Mouse (Mus musculus): Measurements from ENCODE around the gene Vmn2r8. TPM values are rescaled to one million over a fixed set of nuclear protein-coding genes. Genes with fewer than 3 reads are reported as not detected.

Vmn2r8 gene
- not detected in 4 replicates for total RNA-seq (2023; ENCODE audit: inconsistent age)

GRCm38 (mm10) chr5:108808750-108809149 is at the start of gene Vmn2r8:
Vmn2r8 (minus strand) TSS chr5:108808850.

GRCm38 (mm10) chr5:108852501-108852900 is 43.9 kb upstream of the Vmn2r8 start, which contains the start of gene Vmn2r9:
Vmn2r9 (minus strand) TSS chr5:108852601.

GRCm38 (mm10) chr5:108795263-108795662 is 13.4 kb downstream of the Vmn2r8 start, which contains the start of gene Tmed11:
Tmed11 (minus strand) TSS chr5:108795363.

GRCm38 (mm10) chr5:108774630-108775306 is 33.9 kb downstream of the Vmn2r8 start, which contains the start of gene Rnf212:
Rnf212 (minus strand) TSS chr5:108774982.

Other genes starting within 250 kb of the Vmn2r8 start
- 144 to 160 TPM (median 152 TPM) in 4 replicates for gene Gak, start 179.1 kb downstream of the Vmn2r8 start, total RNA-seq (2023; ENCODE audit: inconsistent age)
- gene Tmem175, start 179.1 kb downstream of the Vmn2r8 start, total RNA-seq (2023; ENCODE audit: inconsistent age): 18.8 to 22.2 TPM (median 20.6 TPM) in 4 replicates
- gene Idua, start 148.5 kb downstream of the Vmn2r8 start, total RNA-seq (2023; ENCODE audit: inconsistent age): 40.2 to 45.7 TPM (median 41.7 TPM) in 4 replicates
- gene Dgkq, start 139.2 kb downstream of the Vmn2r8 start, total RNA-seq (2023; ENCODE audit: inconsistent age): 37.3 to 42.3 TPM (median 39.7 TPM) in 4 replicates
- not detected in 4 replicates for gene Slc26a1, start 133.3 kb downstream of the Vmn2r8 start, total RNA-seq (2023; ENCODE audit: inconsistent age)
- 6.1 to 7.3 TPM (median 6.8 TPM) in 4 replicates for gene Fgfrl1, start 116.5 kb downstream of the Vmn2r8 start, total RNA-seq (2023; ENCODE audit: inconsistent age)
- gene Rnf212, start 33.9 kb downstream of the Vmn2r8 start, total RNA-seq (2023; ENCODE audit: inconsistent age): not detected in 4 replicates
- not detected in 4 replicates for gene Tmed11, start 13.5 kb downstream of the Vmn2r8 start, total RNA-seq (2023; ENCODE audit: inconsistent age)
- gene Vmn2r9, start 43.8 kb upstream of the Vmn2r8 start, total RNA-seq (2023; ENCODE audit: inconsistent age): not detected in 4 replicates
- not detected in 4 replicates for gene Vmn2r10, start 197.7 kb upstream of the Vmn2r8 start, total RNA-seq (2023; ENCODE audit: inconsistent age)

Measured in B cell, adult (primary cell).